Mouse (Mus musculus) olfactory bulb, adult 2 months (tissue): Measurements from ENCODE around the gene Wipf1. TPM values are rescaled to one million over a fixed set of nuclear protein-coding genes. Genes with fewer than 3 reads are reported as not detected.

ENCODE experiments used
- H3K27ac ChIP-seq: fragments of 200-500 bp; 2 replicates; pipeline ENCODE4 v1.5.1; 2012; ENCODE audit warnings: low read depth, low read length; ENCODE audit not compliant: insufficient read depth
- H3K4me1 ChIP-seq: fragments of 200-500 bp; 2 replicates; pipeline ENCODE4 v1.6.1; 2012; ENCODE audit warnings: low read length; ENCODE audit not compliant: control insufficient read depth, insufficient read depth
- H3K4me3 ChIP-seq: fragments of 200-500 bp; 2 replicates; pipeline ENCODE4 v1.5.1; 2012; ENCODE audit warnings: mild to moderate bottlenecking, low read depth, low read length, moderate library complexity; ENCODE audit not compliant: insufficient read depth
- CTCF ChIP-seq: fragments of 200-500 bp; IDR thresholded peaks from 2 replicates; pipeline ENCODE4 v1.5.1; 2012; ENCODE audit warnings: low read depth, mild to moderate bottlenecking, low read length, moderate library complexity; ENCODE audit not compliant: insufficient read depth
- POLR2A ChIP-seq: fragments of 200-500 bp; IDR thresholded peaks from 2 replicates; pipeline ENCODE4 v1.6.1; 2012; ENCODE audit warnings: mild to moderate bottlenecking, low read depth, low read length, moderate library complexity; ENCODE audit not compliant: insufficient read depth
- WGBS: fragments of 180-500 bp; shearing (Covaris S2); methylation state at CpG from one replicate; pipeline ENCODE4 v1.1.7; 2018; 5-methylcytosine and 5-hydroxymethylcytosine counted together
- polyA plus RNA-seq: library from polyadenylated mRNA; stranded (reverse); fragments of >200 nt; gene quantifications from 2 replicates; pipeline ENCODE4 v1.2.4, GENCODE M21; 2012; ENCODE audit warnings: low replicate concordance; ENCODE audit not compliant: missing spikeins, insufficient read depth, insufficient read length

Wipf1 gene
- polyA plus RNA-seq, 1 experiment = not detected

DNA sequence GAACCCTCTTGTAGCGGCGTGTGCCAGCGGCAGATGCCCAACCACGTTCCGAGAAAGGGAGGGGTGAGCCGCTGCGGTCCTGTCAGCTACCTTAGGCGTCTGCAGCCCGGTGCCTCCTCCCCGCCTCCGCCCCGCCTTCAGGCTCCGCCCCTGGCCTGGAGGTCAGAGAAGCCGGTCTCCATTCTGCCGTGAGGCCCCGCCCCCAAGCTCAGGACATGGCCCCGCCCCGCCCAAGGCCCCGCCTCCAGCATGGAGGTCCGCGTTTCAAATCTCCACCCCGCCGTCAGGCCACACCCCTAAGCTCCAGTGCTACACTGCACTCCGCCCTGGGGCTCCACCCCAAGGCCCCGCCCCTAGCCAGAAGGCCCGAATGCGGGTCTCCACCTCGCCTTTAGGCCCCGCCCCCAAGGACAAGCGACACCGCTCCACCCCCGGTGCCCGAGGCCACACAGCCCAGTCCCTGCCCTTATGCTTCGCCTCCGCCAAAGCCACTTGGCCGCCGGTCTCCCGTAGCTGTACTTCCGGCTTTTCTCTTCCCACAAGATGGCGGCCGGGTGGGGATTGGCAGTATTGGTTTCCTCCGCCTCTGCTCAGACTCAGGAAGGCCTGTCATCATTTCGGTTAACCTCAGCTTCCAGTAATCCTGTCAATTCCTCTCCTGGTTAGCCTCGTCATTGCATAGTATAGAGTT lies 143.0 kb downstream of the Wipf1 start, which contains the start of gene Gpr155:
Gene Gpr155 (minus strand): TSS at position 217 of the 691 bp plus-strand sequence.
- WGBS = under 1% methylated on average over 44 of the region's 44 CpGs
- Histone ChIP-seq H3K4me3 (peak within 1 kb of the TSS; percentile 53), H3K27ac (peak within 1 kb of the TSS; percentile 13; the same call in 1 of the 2 replicates), H3K4me1 (peaks cover 3% of the 10 kb centered on the region; the same call in 1 of the 2 replicates)
- TF ChIP-seq POLR2A (peak; percentile 65), CTCF (no peak)

GRCm38 (mm10) chr2:73385641-73386355 lies 143.7 kb downstream of the Wipf1 start:
- H3K4me3 ChIP-seq = peak overlapping the region; percentile 53
- under 1% methylated on average over 29 of the region's 29 CpGs for WGBS
- no peak overlapping the region for H3K27ac ChIP-seq
- H3K4me1 ChIP-seq = peaks cover 3% of the 10 kb centered on the region; the same call in 1 of the 2 replicates
- no peak for TF ChIP-seq CTCF
- TF ChIP-seq POLR2A = no peak

DNA sequence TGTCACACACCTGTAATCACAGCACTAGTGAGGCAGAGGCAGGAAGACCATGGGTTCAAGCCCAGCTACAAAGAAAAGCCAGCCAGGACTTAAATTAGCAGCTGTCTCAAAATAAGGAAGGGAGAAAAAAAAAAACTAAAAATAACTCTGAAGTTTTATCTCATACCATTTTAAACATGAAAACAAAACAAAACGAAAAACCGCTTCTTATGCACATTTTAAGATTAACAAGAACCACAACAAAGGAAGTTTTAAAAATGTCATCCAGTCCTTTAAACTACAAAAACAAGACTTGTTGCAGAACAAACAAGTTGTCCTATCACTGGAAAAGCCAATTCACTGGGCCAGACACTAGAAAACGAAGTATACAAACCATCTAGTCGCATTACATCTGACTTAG lies 144.4 kb downstream of the Wipf1 start:
- H3K27ac ChIP-seq = no peak overlapping the region
- H3K4me3 ChIP-seq = no peak overlapping the region
- peaks cover 3% of the 10 kb centered on the region; the same call in 1 of the 2 replicates for H3K4me1 ChIP-seq
- 58% methylated on average over 4 of the region's 4 CpGs for WGBS
- no peak for TF ChIP-seq POLR2A
- TF ChIP-seq CTCF = no peak

DNA sequence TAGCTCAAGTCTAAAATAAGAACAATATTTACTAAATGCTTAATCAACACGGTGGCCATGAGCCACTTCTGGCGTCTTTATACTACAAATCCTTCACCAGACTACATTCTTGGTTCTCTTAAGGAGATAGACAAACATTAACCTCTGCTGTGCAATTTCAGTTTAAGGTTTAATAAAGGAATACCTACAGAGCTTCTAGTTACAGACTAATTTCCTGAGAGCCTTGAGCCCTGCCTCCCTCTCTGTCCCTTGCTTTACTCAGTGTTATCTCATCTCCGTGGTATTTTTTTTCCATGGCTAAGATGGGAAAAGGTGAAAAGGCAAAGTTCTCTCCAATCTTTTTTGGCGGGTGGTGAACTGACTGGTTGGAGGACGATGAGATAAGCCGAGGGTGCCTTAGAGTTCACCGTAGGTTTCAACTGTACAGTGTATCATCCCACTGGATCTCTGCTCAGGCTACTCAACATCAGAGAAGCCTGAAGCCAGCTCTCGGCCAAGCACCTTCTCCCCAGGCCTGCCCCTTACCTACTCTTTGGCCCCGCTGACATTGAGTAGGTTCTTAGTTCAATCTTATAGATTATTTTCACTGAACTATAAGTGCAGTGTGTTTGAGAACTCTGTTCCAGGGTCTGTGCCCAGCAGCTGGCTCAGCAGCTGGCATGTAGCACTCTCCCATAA lies 149.1 kb downstream of the Wipf1 start:
- TF ChIP-seq POLR2A (no peak), CTCF (no peak)
- H3K27ac ChIP-seq = no peak overlapping the region
- WGBS = 89% methylated on average over 9 of the region's 9 CpGs
- H3K4me1 ChIP-seq = peaks cover 6% of the 10 kb centered on the region; the same call in 1 of the 2 replicates
- H3K4me3 ChIP-seq = no peak overlapping the region

DNA sequence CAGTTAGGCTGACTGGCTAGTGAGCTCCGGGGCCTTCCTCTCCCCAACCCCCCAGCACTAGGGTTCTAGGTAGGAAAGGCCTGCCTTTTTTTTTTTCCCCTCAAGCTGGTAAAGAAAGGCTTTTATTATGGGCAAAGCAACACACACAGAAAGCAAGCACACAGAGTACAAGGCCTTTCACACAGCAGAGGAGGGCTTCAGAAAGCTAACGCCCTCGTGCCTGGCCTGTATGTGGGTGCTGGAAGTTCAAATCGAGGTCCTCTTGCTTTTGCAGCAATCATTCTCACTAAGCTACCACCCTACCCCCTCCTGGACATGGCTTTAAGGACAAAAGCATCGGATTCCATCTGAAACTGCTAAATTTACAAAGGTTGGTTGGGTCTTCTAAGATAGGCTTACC lies 149.9 kb downstream of the Wipf1 start:
- H3K27ac ChIP-seq = peak overlapping the region; percentile 58; the same call in 1 of the 2 replicates
- 62% methylated on average over 5 of the region's 5 CpGs for WGBS
- TF ChIP-seq CTCF (no peak), POLR2A (no peak)

More for the DNA sequence above, 149.9 kb downstream of the Wipf1 start:
- Histone ChIP-seq H3K4me1 (peaks cover 6% of the 10 kb centered on the region; the same call in 1 of the 2 replicates), H3K4me3 (no peak overlapping the region)

Other genes with a start within 250 kb of the Wipf1 start
- gene Scrn3, start 217.1 kb downstream of the Wipf1 start, polyA plus RNA-seq = not detected in 2 replicates
- not detected in 2 replicates for gene Cir1, start 217.0 kb downstream of the Wipf1 start, polyA plus RNA-seq
- gene Gpr155, start 143.2 kb downstream of the Wipf1 start, polyA plus RNA-seq = not detected in 2 replicates
- gene Chrna1, start 50.6 kb upstream of the Wipf1 start, polyA plus RNA-seq = not detected in 2 replicates
- not detected in 2 replicates for gene Chn1, start 245.6 kb upstream of the Wipf1 start, polyA plus RNA-seq